Mouse (Mus musculus) erythroid progenitor cell, adult 5-6 weeks (primary cell): ENCODE measurements around the gene Anxa9. TPM values are rescaled to one million over a fixed set of nuclear protein-coding genes. Genes with fewer than 3 reads are reported as not detected.
"Not testable (repeated sequence)": the region's sequence is repeated elsewhere in the genome, so short reads cannot be mapped to it uniquely, and the experiment has no call there.

ENCODE experiments used
- ATAC-seq: replicated peaks from 2 replicates; pipeline ENCODE4 v1.8.0; 2016; ENCODE audit warnings: moderate number of reproducible peaks, mild to moderate bottlenecking, moderate TSS enrichment, inconsistent platforms; ENCODE audit not compliant: poor library complexity, low FRiP score, severe bottlenecking
- total RNA-seq, 2 experiments: library from RNA; stranded (forward) in 1 of 2; stranded (reverse) in 1 of 2; fragments of 150-400 nt in 1 of 2; fragments of 186-747, 209-891 nt in 1 of 2; gene quantifications; 2 replicates each; pipeline versions ENCODE4 v1.2.3 to v1.2.4; 2015 to 2017; ENCODE audit warnings: low replicate concordance in 2 of 2

Gene Anxa9
- total RNA-seq (2015; ENCODE audit: low replicate concordance) (0.84 and 1.1 TPM in 2 replicates), total RNA-seq (2017; ENCODE audit: low replicate concordance) (not detected in 2 replicates)

DNA sequence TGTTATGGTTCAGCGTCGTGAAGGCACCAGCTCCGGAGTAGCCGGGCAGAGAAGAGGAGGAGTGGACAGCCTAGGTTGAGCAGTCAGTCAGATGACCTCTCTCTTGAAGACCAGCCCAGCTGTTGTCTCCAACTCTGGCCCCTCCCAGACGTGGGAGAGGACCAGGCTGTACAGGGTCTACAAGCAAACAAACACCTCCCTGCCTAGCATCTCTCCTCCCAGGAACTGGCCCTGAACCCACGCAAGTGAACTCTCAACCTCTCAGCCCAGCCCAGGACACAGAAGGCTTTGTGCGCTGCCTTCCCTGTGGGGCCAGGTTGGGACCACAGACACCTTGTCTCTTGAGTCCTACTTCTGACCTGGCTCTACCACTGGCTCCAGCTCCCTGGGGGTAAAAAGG lies at the start of gene Anxa9:
Gene Anxa9 (minus strand): TSS at position 77 of the 400 bp plus-strand sequence.
- ATAC-seq: no peak

DNA sequence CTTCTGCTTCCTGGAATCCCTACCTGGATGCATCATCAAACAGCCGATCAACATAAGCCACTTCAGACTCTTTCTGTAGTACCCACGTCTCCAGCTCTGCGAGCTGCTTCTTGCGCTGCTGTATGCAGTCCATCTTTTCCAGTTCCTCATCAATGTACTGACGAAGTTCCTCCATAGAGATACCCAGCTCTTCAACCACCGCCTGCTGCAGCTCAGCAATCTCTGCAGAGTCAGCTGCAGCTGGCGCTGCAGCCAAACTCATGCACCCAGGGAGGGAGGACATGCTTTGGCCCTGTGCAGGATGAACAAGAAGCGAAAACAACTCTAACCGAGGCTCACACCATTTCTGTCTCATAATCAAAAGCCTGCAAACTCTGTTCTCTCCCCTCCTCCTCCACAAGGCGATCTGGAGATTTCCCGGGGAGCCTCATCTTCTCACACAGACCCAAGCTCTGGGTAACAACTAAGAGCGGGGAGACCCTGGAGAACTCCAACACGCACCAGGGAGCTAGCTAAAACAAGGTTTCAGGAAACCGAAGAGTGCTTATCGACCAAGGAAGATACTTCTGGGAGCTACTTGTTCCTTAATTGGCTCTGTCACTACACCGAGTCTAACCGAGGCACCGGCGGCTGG lies 49.1 kb upstream of the Anxa9 start:
- peak; percentile 27; the same call in 1 of the 2 replicates for ATAC-seq

DNA sequence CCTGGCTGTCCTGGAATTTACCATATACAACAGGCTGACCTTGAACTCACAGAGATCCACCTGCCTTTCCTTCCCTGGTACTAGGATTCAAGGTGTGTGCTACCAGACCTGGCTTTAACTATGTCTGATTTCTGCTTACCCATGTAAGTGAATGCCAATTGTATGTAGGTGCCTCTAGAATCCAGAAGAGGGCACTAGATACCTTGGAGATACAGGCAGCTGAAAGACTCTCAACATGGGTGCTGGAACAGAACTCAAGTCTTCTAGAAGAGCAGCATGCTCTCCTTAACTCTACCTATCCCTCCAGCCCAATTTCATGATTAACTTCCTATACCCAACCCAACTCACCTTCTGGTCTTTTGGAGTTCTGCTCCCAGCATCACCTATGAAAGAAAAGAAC lies 42.5 kb upstream of the Anxa9 start:
- peak; percentile 88 for ATAC-seq

DNA sequence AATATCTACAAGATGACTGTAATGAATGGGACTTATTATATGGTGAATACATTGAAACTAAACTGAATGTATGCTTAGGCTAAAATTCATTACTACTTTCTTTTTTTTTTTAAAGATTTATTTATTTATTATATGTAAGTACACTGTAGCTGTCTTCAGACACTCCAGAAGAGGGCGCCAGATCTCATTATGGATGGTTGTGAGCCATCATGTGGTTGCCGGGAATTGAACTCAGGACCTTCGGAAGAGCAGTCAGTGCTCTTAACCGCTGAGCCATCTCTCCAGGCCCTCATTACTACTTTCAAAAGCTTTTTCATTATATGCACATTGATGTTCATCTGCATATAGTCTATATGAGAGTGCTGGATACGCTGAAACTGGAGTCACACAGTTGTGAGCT lies 41.4 kb upstream of the Anxa9 start:
- ATAC-seq: not testable (repeated sequence)

GRCm38 (mm10) chr3:95346454-95346853 lies 39.5 kb upstream of the Anxa9 start:
- no peak for ATAC-seq

GRCm38 (mm10) chr3:95343356-95344000 lies 36.5 kb upstream of the Anxa9 start:
- ATAC-seq: not testable (repeated sequence)

- no peak for ATAC-seq
Observed at GRCm38 (mm10) chr3:95338251-95338650, 31.3 kb upstream of the Anxa9 start.

DNA sequence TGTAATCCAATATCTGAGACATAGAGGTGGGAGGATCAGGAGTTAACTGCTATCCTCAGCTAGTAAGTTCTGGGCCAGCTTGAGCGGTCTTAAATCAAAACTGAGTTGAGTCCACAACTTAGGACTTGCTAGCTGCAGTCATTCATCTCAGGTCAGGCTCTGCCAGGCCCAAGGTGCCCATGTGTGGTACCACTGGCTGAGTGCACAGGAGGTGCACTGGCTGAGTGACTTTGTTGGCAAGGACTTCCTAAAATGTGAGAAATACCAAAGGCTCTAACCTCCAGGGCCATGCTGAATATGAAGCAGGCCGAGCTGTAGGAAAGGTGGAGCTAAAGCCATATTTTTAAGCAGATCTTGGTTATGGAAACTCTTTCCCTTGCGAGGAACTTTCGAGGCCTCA lies 30.4 kb upstream of the Anxa9 start:
- no peak for ATAC-seq

- no peak for ATAC-seq
Observed at GRCm38 (mm10) chr3:95331528-95331927, 24.6 kb upstream of the Anxa9 start.

DNA sequence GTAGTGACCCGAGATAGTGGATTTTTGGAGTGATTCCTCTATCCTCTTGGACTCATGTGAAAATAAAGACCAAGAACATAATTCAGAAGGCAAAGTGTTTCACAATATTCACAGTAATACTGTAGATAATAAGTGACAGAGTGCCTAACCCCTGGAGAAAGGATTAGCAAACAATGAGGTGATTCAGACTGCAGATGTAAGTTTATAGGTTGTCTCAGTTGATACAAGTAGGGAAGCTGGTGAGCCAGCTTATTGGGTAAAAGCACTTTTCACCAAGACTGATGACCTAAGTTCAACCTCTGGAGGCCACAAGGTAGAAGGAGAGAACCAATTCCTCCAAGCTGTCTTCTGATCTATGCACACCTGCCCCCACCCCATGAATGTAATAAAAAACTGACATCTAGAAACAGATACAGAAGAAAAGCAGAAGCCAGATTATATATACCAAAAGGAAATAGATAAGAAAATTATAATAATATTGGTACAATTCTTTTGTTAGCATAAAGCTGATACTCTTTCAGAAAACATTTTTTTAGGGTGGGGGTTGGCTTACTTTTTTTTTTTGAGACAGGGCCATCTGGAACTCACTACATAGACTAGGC lies 21.9 kb upstream of the Anxa9 start:
- ATAC-seq: no peak

DNA sequence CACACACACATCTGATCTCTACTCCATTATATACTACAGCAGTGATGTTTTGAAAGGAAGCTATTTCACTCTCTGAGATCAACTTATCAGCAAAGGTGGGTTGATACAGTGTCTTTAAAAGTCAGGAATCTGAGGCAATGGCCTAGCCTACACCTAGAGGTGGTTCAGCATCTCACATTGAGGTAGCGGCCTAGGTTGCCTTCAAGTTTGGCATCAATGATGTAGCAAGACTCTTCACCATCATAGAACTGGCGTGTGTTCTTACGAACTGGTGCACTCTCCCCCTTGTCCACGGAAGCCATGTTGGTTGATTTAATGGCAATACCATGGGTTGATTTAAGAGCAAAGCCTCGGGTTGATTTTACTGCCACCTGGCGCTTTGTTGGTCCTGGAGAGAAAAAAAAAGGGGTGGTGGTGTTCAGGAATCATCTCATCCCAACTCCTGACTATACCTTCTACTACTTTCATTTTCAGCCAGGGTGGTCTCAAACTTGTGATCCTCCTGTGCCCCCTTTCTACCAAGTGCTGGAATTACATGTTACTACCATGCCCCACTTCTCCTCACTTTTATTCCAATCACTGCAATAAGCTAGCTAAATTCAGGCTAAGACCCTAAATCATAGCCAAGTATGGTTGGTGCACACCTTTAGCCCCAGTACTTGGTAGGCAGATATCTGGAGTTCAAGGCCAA lies 17.6 kb upstream of the Anxa9 start:
- ATAC-seq: no peak

GRCm38 (mm10) chr3:95323429-95323828 lies 16.5 kb upstream of the Anxa9 start:
- ATAC-seq: no peak

DNA sequence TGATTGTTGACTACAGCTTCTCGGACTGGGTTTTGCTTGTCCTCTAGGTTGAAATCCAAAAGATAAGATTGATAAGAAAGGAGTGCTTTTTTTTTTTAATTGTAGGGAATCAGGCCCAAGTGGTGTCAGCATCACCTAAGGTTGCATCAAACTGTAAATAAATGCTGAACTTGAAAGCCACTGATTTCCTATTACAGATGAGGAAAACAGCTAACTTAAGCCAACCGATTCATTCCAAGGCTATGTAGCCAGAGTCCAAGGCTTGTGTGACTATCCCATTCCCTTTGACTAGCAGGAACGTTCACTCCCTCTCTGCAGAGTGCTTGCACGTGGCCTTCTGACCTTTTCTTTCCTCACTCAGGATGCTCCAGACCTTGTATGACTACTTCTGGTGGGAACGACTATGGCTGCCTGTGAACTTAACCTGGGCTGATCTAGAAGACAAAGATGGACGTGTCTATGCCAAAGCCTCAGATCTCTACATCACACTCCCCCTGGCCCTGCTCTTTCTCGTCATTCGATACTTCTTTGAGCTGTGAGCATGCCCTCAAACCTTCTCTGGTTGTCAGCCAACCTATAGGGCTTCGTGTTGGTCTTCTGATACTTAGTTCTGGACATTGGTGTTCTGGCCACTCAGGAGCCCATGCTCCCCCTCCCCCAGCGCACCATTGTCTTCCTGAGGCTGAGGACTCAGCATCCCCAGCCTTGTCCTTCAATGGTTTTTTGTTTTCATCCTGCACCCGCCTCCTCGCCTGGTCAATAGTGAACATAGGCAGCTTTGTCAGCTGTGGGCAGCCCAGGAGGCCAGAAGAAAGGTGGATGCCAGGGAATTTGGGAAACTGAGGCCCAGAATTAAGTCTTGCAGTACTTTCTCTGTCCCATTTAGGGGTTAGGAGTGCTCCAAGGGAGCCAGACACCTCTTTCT lies 13.0 kb upstream of the Anxa9 start:
- ATAC-seq: no peak

- ATAC-seq: no peak
Observed at GRCm38 (mm10) chr3:95319110-95319509, 12.1 kb upstream of the Anxa9 start.

- ATAC-seq: no peak
Observed at GRCm38 (mm10) chr3:95318548-95318947, 11.6 kb upstream of the Anxa9 start.

DNA sequence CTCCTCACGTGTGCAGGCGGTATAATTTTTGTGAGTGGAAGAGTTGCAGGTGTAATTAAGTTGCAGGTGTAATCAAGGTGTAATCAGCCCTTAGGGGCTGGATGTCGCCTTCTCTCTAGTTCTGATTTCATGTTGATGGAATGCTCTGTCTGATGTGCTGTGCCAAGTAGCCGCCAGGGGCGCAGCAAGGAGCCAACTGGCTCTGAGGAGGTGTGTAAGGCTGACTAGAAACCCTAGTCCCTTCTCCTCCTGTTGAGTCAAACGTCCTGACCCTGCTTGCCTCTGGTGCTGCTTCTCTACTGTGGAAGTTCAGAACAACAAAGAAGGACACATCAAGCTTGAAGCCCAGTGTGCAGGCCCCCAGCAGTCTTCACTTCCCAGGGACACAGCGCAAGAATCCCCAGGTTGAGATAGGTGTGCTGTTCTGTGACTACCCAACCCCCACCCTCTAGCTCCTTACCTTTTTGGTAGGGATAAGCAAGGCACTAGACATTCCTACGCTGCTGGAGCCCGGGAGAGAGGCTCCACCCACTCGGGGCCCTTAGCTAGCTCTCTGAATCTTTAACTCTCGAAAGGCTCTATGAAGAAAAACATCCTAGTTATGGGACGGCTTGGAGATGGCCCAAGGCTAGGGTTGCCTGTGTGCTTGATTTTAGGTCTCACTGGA lies 10.6 kb upstream of the Anxa9 start:
- peak; percentile 41; the same call in 1 of the 2 replicates for ATAC-seq

- ATAC-seq: peak; percentile 7; the same call in 1 of the 2 replicates
Observed at GRCm38 (mm10) chr3:95315844-95316550, 9.0 kb upstream of the Anxa9 start.

GRCm38 (mm10) chr3:95315094-95315843 lies 8.3 kb upstream of the Anxa9 start:
- peak; percentile 73 for ATAC-seq
